Mouse (Mus musculus): ENCODE data around the gene Ost4. TPM values are rescaled to one million over a fixed set of nuclear protein-coding genes. Genes with fewer than 3 reads are reported as not detected.

Gene Ost4
- polyA plus RNA-seq, 1 experiment: not detected

DNA sequence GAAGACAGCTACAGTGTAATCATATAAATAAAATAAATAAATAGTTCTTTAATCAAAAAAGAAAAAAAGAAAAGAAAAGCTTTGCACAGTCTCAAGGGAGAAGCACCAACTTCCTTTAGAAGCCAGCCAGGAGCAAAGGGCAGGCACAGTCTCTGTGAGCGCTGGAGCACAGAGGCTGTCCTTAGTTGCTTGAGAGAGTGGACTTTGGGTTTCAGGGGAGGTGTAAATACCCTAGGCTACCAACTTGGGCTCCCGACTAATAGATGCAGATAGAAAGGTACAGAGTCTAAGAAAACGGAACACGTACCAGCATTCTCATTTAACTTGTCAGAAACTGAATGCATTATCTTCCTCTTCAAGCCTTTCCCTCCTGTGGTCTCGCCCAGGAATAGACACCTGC lies 41.0 kb upstream of the Ost4 start:
- 83% methylated on average over 5 of the region's 5 CpGs for WGBS
- no peak overlapping the region for H3K27ac ChIP-seq (ENCODE audit: insufficient read depth, low read depth, low read length)
- no peak for TF ChIP-seq CTCF (IDR thresholded peaks at IDR 0.05; ENCODE audit: insufficient read depth, low read depth, low read length)
- peaks cover 14% of the 10 kb centered on the region for H3K4me1 ChIP-seq (ENCODE audit: control insufficient read depth, insufficient read depth, low read length)
- no peak overlapping the region for H3K4me3 ChIP-seq (ENCODE audit: insufficient read depth, low read depth, low read length)

DNA sequence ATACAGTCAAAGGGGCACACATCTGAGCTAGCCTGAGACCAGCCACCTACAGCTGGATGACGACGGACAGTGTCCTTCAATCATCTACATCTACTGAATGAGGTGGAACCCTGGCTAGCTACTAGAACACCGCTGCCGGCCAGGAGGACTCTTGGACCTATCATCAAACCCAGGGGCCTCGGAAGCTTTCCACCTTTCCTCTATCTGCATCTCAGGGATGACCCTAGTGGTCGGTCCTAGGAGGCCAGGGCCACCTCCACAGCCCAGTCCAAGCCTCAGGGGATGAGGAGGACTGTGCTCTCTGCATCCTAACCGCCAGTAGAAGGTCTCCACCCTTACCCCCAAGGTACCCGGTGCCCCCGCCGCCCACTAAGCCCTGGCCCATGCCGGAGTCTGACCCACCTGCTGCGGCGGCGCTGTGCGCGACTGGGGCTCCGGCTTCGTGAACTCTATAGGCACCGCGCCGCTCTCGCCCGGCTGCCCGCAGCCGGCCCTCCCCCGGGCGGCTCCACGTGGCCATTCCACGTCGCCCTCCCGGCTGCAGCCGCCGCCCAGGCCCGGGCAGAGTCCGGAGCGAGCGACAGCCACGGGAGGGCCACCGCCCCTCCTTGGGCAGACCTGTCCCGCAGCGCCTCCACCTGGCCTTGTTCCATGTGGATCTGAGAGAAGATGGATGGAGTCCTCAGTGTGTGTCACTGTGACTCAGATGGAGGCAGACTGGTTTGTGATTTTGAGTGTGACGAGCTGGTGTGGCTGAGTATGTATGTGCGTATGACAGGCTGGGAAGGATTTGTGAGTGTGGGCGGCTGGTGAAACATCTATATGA lies 37.6 kb upstream of the Ost4 start, which contains the start of gene Cgref1:
Cgref1 (minus strand) TSS at position 636 of the 826 bp plus-strand sequence.
- WGBS: 6% methylated on average over 44 of the region's 44 CpGs
- Histone ChIP-seq H3K4me1 (ENCODE audit: control insufficient read depth, insufficient read depth, low read length) (peaks cover 11% of the 10 kb centered on the region), H3K27ac (ENCODE audit: insufficient read depth, low read depth, low read length) (no peak within 1 kb of the TSS), H3K4me3 (ENCODE audit: insufficient read depth, low read depth, low read length) (peak within 1 kb of the TSS; percentile 50)
- no peak for TF ChIP-seq POLR2A (IDR thresholded peaks at IDR 0.05; ENCODE audit: insufficient read depth, low read depth, low read length)
- TF ChIP-seq CTCF (IDR thresholded peaks at IDR 0.05; ENCODE audit: insufficient read depth, low read depth, low read length): 0 out of 2 replicates have a peak, but pooled peaks have one; percentile 13

DNA sequence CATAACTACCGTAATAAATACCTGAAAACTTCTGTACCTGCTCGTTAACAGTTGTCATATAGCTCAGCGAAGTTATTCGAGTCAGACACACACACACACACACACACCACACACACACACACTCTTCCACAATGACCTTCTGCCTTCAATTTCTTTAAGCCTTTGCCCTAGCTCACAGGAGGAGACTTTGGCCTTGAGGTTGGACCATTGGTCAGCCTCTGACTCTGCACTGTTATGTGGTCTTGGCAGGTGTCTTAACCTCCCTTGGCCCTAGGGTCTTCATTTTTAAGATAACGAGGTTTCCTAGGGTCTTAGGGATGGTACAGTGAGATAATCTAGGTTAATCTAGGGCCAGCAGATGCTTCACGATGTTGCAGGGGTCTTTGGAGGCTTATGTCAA lies 36.8 kb upstream of the Ost4 start:
- WGBS: 92% methylated on average over 6 of the region's 6 CpGs
- Histone ChIP-seq H3K27ac (ENCODE audit: insufficient read depth, low read depth, low read length) (no peak overlapping the region), H3K4me1 (ENCODE audit: control insufficient read depth, insufficient read depth, low read length) (peaks cover 11% of the 10 kb centered on the region), H3K4me3 (ENCODE audit: insufficient read depth, low read depth, low read length) (no peak overlapping the region)
- TF ChIP-seq POLR2A (IDR thresholded peaks at IDR 0.05; ENCODE audit: insufficient read depth, low read depth, low read length): no peak
- no peak for TF ChIP-seq CTCF (IDR thresholded peaks at IDR 0.05; ENCODE audit: insufficient read depth, low read depth, low read length)

DNA sequence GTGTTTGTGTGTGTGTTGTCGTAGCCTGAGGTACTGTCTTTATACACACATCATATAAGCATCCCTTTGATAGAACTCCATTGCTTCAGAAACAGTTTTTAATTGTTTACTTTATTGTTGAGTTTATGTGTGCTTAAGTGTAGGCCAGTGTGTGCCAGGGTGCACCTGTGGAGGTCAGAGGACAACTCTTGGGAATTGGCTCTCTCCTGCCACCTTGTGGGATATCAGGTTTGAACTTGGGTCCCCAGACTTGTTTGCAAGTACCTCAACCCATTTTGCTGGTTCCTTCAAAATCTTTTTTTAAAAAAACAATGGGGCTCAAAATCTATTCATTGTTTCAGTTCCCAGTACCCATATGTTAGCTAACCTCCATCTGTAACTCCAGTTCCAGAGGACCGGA lies 35.4 kb upstream of the Ost4 start:
- WGBS: 95% methylated on average over 2 of the region's 2 CpGs
- Histone ChIP-seq H3K27ac (ENCODE audit: insufficient read depth, low read depth, low read length) (no peak overlapping the region), H3K4me3 (ENCODE audit: insufficient read depth, low read depth, low read length) (no peak overlapping the region), H3K4me1 (ENCODE audit: control insufficient read depth, insufficient read depth, low read length) (peaks cover 8% of the 10 kb centered on the region)
- TF ChIP-seq CTCF (IDR thresholded peaks at IDR 0.05; ENCODE audit: insufficient read depth, low read depth, low read length) (no peak), POLR2A (IDR thresholded peaks at IDR 0.05; ENCODE audit: insufficient read depth, low read depth, low read length) (no peak)

DNA sequence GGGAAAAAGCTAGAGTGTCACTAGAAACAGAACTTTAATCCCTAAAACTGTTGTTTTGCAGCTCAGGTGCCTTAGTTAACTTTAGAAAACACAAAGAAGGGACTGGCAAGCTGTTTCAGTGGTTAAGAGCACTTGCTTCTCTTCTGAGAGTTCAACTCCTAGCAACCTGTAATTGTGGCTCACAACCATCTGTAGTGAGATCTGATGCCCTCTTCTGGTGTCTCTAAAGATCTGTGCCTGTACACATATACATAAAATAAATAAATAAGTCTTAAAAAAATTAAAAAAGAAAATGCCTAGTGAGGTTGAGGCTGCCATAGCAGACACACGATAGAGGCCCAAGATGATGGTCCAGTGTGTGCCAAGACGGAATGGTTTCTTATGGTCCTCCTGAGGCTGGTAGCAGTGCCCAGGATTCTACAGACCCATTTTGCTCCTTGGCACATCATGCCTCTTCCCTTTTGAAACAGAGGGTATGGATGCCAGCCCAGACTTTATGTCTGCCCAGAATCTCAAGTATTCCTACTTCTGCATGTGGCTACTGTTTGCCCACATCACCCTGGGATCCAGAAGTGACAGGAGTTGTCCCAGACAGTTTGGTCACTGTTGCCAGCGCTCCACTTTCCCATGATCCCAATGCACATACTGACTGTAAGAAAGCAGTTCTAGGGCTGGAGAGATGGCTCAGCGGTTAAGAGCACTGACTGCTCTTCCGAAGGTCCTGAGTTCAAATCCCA lies 27.3 kb upstream of the Ost4 start:
- 75% methylated on average over 5 of the region's 5 CpGs for WGBS
- no peak overlapping the region for H3K4me3 ChIP-seq (ENCODE audit: insufficient read depth, low read depth, low read length)
- no peak overlapping the region for H3K27ac ChIP-seq (ENCODE audit: insufficient read depth, low read depth, low read length)
- no peak for TF ChIP-seq POLR2A (IDR thresholded peaks at IDR 0.05; ENCODE audit: insufficient read depth, low read depth, low read length)
- no peak for TF ChIP-seq CTCF (IDR thresholded peaks at IDR 0.05; ENCODE audit: insufficient read depth, low read depth, low read length)
- peaks cover 7% of the 10 kb centered on the region; the same call in 1 of the 2 replicates for H3K4me1 ChIP-seq (ENCODE audit: control insufficient read depth, insufficient read depth, low read length)

DNA sequence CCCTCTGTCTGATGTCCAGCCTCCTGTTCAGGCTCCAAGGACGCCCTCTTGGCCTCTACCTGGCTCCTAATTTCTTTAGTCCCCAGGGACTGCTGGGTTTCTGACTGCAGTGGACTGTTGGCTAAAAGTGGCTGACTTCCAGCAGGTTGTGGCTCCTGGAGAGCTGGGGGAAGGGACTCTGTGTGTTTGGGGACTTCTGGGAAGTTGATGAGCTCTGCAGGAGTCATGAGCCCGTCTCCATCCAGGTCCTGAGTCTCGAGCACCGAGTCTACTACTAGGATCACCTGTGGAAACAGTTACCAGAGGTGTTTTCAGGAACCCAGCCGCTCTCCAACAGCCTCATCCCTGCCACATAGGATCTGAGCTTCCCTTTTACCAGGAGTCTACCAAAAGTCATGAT lies 26.1 kb upstream of the Ost4 start:
- H3K27ac ChIP-seq (ENCODE audit: insufficient read depth, low read depth, low read length): no peak overlapping the region
- peaks cover 7% of the 10 kb centered on the region; the same call in 1 of the 2 replicates for H3K4me1 ChIP-seq (ENCODE audit: control insufficient read depth, insufficient read depth, low read length)
- 70% methylated on average over 5 of the region's 5 CpGs for WGBS
- no peak overlapping the region for H3K4me3 ChIP-seq (ENCODE audit: insufficient read depth, low read depth, low read length)
- TF ChIP-seq CTCF (IDR thresholded peaks at IDR 0.05; ENCODE audit: insufficient read depth, low read depth, low read length) (no peak), POLR2A (IDR thresholded peaks at IDR 0.05; ENCODE audit: insufficient read depth, low read depth, low read length) (no peak)

DNA sequence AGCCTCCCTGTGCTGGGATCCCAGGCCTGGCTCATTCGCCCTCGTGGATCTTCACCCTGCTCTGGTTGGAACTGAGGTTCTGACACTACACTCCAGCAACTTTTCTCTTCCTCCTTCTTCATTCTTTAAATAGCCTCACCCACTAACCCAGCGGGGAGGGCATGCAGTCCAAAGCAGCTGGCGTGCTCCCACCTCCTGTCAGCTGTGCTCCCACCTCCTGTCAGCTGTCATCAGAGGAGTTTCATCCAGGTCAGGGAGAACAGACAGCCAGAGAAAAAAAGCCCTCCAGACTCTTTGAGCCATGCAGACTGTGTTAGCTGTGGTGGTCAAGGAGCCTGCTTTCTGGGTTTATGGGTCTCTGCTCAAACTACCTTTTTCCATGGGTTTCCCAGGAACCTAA lies 23.8 kb upstream of the Ost4 start:
- peaks cover 7% of the 10 kb centered on the region; the same call in 1 of the 2 replicates for H3K4me1 ChIP-seq (ENCODE audit: control insufficient read depth, insufficient read depth, low read length)
- H3K4me3 ChIP-seq (ENCODE audit: insufficient read depth, low read depth, low read length): no peak overlapping the region
- WGBS: 69% methylated on average over 4 of the region's 4 CpGs
- TF ChIP-seq CTCF (IDR thresholded peaks at IDR 0.05; ENCODE audit: insufficient read depth, low read depth, low read length): no peak
- TF ChIP-seq POLR2A (IDR thresholded peaks at IDR 0.05; ENCODE audit: insufficient read depth, low read depth, low read length): no peak
- H3K27ac ChIP-seq (ENCODE audit: insufficient read depth, low read depth, low read length): no peak overlapping the region

DNA sequence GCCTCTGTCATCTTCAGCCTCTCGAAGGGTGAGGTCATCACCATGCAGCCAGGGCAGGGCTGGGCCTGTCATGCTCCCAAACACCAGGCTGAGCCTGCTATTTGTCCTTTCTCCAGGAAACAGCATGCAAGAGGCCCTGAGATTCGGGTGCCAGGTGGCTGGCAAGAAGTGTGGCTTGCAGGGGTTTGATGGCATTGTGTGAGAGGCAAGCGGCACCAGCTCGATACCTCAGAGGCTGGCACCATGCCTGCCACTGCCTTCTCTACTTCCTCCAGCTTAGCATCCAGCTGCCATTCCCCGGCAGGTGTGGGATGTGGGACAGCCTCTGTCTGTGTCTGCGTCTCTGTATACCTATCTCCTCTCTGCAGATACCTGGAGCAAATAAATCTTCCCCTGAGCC lies 23.3 kb upstream of the Ost4 start:
- 64% methylated on average over 6 of the region's 6 CpGs for WGBS
- no peak overlapping the region for H3K27ac ChIP-seq (ENCODE audit: insufficient read depth, low read depth, low read length)

DNA sequence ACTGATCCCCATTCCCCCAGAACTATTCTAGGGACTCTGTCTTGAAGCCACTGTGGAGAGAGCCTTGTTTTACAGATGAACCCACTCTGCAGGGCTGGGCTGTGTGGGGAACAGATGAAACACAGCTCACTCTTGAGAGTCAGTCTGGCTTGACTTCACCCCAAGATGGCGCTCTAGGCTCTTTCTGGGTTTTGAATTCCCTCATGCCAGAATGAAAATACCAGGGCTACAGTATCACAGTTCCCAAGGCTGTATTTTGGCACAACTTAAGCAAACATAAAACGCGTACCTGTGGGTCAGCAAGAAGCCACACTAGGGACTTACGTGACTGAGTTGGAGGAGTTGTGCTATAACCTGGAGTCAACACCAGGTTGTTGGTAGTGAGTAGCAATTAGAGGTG lies 22.5 kb upstream of the Ost4 start:
- Histone ChIP-seq H3K27ac (ENCODE audit: insufficient read depth, low read depth, low read length) (no peak overlapping the region), H3K4me3 (ENCODE audit: insufficient read depth, low read depth, low read length) (no peak overlapping the region), H3K4me1 (ENCODE audit: control insufficient read depth, insufficient read depth, low read length) (peaks cover 7% of the 10 kb centered on the region; the same call in 1 of the 2 replicates)
- 20% methylated on average over 4 of the region's 4 CpGs for WGBS
- TF ChIP-seq POLR2A (IDR thresholded peaks at IDR 0.05; ENCODE audit: insufficient read depth, low read depth, low read length): no peak
- 0 out of 2 replicates have a peak, but pooled peaks have one; percentile 15 for TF ChIP-seq CTCF (IDR thresholded peaks at IDR 0.05; ENCODE audit: insufficient read depth, low read depth, low read length)

More for the DNA sequence above, 23.3 kb upstream of the Ost4 start:
- Histone ChIP-seq H3K4me3 (ENCODE audit: insufficient read depth, low read depth, low read length) (no peak overlapping the region), H3K4me1 (ENCODE audit: control insufficient read depth, insufficient read depth, low read length) (peaks cover 7% of the 10 kb centered on the region; the same call in 1 of the 2 replicates)
- no peak for TF ChIP-seq POLR2A (IDR thresholded peaks at IDR 0.05; ENCODE audit: insufficient read depth, low read depth, low read length)
- no peak for TF ChIP-seq CTCF (IDR thresholded peaks at IDR 0.05; ENCODE audit: insufficient read depth, low read depth, low read length)
